Mouse (Mus musculus) ES-E14 (cell line): ENCODE measurements around the gene Ppm1g. TPM values are rescaled to one million over a fixed set of nuclear protein-coding genes. Genes with fewer than 3 reads are reported as not detected.

Experiments used
- DNase-seq: peaks from one replicate; pipeline ENCODE4 v3.0.0-alpha.2; 2013; ENCODE audit warnings: low read depth, low spot score
- H3K27ac ChIP-seq: 2 replicates; pipeline ENCODE4 v1.5.1; 2012; ENCODE audit warnings: low read depth, mild to moderate bottlenecking, low read length, moderate library complexity, mixed read lengths; ENCODE audit not compliant: poor library complexity, insufficient read depth, severe bottlenecking
- H3K36me3 ChIP-seq: 2 replicates; pipeline ENCODE4 v1.6.1; 2012; ENCODE audit warnings: mild to moderate bottlenecking, low read length, moderate library complexity, mixed read lengths; ENCODE audit not compliant: control insufficient read depth, poor library complexity, insufficient read depth, severe bottlenecking
- H3K4me1 ChIP-seq, 2 experiments: fragments of 150-350 bp in 1 of 2; sonication (generic) in 1 of 2; 2 replicates each; pipeline ENCODE4 v1.6.1; 2012; ENCODE audit warnings: low read length in 2 of 2, mild to moderate bottlenecking in 1 of 2, mixed read lengths in 1 of 2; ENCODE audit not compliant: control insufficient read depth in 2 of 2, insufficient read depth in 2 of 2, poor library complexity in 1 of 2
- H3K4me3 ChIP-seq, 2 experiments: fragments of 150-350 bp in 1 of 2; sonication (generic) in 1 of 2; 2 replicates each; pipeline ENCODE4 v1.5.1; 2012; ENCODE audit warnings: low read length in 2 of 2, low read depth in 1 of 2, mild to moderate bottlenecking in 1 of 2, mixed read lengths in 1 of 2; ENCODE audit not compliant: insufficient read depth in 1 of 2, poor library complexity in 1 of 2, severe bottlenecking in 1 of 2
- H3K9ac ChIP-seq: 2 replicates; pipeline ENCODE4 v1.6.1; 2012; ENCODE audit warnings: low read depth, mild to moderate bottlenecking, low read length, mixed read lengths; ENCODE audit not compliant: poor library complexity, insufficient read depth, severe bottlenecking
- H3K9me3 ChIP-seq: fragments of 150-350 bp; sonication (generic); 2 replicates; pipeline ENCODE4 v1.6.1; 2012; ENCODE audit warnings: low read depth, mild to moderate bottlenecking, low read length; ENCODE audit not compliant: control insufficient read depth, insufficient read depth
- CHD2 ChIP-seq: IDR thresholded peaks from 2 replicates; pipeline ENCODE4 v1.6.1; 2014; ENCODE audit warnings: mild to moderate bottlenecking, low read depth, low read length, inconsistent platforms
- HCFC1 ChIP-seq: IDR thresholded peaks from 2 replicates; pipeline ENCODE4 v1.6.1; 2012; ENCODE audit warnings: low read length, inconsistent platforms, borderline replicate concordance; ENCODE audit not compliant: insufficient read depth
- MAFK ChIP-seq: IDR thresholded peaks from 2 replicates; pipeline ENCODE4 v1.6.1; 2014; ENCODE audit warnings: mild to moderate bottlenecking, low read depth, low read length, inconsistent platforms; ENCODE audit not compliant: insufficient read depth
- ZC3H11A ChIP-seq: IDR thresholded peaks from 2 replicates; pipeline ENCODE4 v1.6.1; 2012; ENCODE audit warnings: low read depth, mild to moderate bottlenecking, inconsistent platforms, low read length, borderline replicate concordance
- ZNF384 ChIP-seq: IDR thresholded peaks from 2 replicates; pipeline ENCODE4 v1.6.1; 2012; ENCODE audit warnings: low read depth, low read length, inconsistent platforms
- in situ Hi-C, 2 experiments: fragments of 600-800 bp; cut with MboI; formaldehyde crosslinking; loops; one replicate each; pipeline ENCODE4 v1.15.1; 2025; ENCODE audit warnings: low sequenced_read_pairs in 2 of 2, inconsistent platforms in 1 of 2; ENCODE audit not compliant: unreplicated experiment in 2 of 2
- total RNA-seq: library from RNA; depleted of rRNA; stranded (reverse); fragments of 300-350 nt; gene quantifications from 2 replicates; pipeline ENCODE4 v1.2.3, GENCODE M21; 2012

Gene Ppm1g
- total RNA-seq, 1 experiment = 294 TPM

DNA sequence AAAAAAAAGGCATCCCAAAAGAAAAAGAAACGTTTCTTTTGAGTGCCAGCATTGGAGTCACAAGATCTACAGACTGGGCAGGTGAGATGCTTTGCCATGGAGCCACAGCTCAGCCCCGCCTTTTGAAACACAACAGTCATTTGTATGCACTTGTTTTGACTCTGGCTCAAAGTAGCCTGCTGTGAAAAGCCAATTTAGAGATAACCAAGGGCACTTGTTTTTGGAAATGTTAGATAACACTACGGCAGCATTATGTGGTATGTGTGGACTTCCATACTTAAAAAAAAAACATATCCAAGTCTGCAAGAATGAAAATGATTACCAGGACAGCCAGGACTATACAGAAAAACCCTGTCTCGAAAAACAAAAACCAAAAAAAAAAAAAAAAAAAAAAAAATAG, 36.8 kb downstream of the Ppm1g start:
- TF ChIP-seq ZNF384 (no peak), ZC3H11A (no peak), CHD2 (no peak), HCFC1 (no peak), MAFK (no peak)
- Histone ChIP-seq H3K9ac (no peak overlapping the region), H3K36me3 (peaks cover 7% of the 10 kb centered on the region), H3K9me3 (no peaks in the 10 kb centered on the region), H3K27ac (no peak overlapping the region), H3K4me3 (no peak overlapping the region), H3K4me1 (peaks cover 2% of the 10 kb centered on the region in 2 experiments; a peak in 2 of 4 replicates)
- no peak for DNase-seq
- in situ Hi-C loops = no loop called here

DNA sequence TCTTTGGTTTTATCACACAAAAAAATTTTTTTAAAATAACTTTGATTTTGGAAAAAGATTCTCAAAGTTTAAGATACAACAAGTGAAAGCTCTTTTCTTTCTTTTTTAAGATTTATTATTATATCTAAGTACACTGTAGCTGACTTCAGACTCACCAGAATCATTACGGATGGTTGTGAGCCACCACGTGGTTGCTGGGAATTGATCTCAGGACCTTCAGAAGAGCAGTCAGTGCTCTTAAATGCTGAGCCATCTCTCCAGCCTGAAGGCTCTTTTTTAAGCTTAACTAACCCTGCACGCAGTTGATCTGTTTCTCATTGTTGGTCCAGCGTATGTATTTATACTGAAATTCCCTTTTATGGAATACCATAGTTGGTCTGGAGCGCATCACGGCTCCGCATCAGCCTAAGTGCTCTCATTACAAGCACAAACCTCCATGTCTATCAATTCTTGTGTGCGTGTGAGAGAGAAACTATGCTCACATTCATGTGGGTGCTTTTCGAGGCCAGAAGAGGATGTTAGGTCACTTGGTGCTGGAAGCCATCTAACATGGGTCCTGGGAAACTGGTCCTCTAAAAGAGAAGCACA, 39.2 kb downstream of the Ppm1g start:
- Histone ChIP-seq H3K9ac (peak overlapping the region; percentile 59; the same call in 1 of the 2 replicates), H3K4me1 (peaks cover 2% of the 10 kb centered on the region in 2 experiments; a peak in 2 of 4 replicates), H3K36me3 (no peaks in the 10 kb centered on the region; the same call in 1 of the 2 replicates), H3K4me3 (peak overlapping the region in 1 of 2 experiments; percentile 97; a peak in 3 of 4 replicates), H3K27ac (no peak overlapping the region), H3K9me3 (no peaks in the 10 kb centered on the region)
- in situ Hi-C loops = no loop called here
- no peak for TF ChIP-seq ZC3H11A
- TF ChIP-seq CHD2 = no peak
- no peak for TF ChIP-seq MAFK
- no peak for TF ChIP-seq ZNF384
- no peak for TF ChIP-seq HCFC1
- DNase-seq = no peak

DNA sequence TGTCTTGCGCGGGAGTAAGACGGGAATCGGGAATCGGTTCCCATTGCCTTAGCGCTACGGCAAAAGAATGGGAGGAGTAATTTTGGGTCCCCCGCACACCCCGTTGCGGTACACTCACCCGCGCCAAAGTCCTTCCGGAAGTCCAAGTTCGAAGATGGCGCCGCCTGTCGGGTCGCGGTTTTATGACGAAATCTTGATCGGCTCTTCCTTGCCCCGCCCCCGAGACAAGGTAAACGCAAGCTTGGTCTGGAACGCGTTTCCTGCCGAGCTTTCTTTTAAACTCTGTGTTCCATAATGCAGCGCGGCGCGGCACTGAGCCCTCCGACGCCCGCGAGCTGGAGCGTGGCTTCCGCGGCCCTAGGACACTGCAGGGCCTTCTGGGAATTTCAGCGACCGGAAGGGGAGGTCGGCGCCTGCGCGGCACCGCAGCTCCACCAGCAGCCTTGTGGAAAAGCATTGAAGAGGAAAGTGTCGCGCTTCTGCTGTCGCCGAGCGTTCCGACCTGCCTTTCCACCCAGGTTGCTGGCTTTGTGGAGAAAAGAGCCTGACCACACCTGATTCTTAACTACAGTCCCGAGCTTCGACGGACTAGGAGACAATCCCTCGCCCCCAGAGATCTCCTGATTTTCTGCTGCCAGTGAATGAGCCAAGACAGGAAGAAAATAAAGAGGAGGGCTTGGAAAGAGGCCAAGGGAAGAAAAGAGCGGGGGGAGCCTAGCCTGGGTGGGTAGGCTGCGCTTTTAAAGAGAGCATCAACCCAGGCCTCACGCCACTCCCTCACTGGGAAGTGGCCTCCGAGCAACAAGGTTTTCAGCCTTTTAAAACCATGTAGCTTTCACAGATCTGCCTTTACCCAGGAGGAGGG, 40.5 kb downstream of the Ppm1g start, which contains the start of the genes Gm29609 and Gtf3c2:
Gene Gm29609 (minus strand): TSS at position 146 of the 865 bp plus-strand sequence.
Gene Gtf3c2 (minus strand): TSS at position 379 of the 865 bp plus-strand sequence.
- Histone ChIP-seq H3K4me1 (peaks cover 2% of the 10 kb centered on the region in 2 experiments; a peak in 2 of 4 replicates), H3K9ac (peak within 1 kb of the TSS; percentile 94), H3K36me3 (no peaks in the 10 kb centered on the region; the same call in 1 of the 2 replicates), H3K4me3 (peak within 1 kb of the TSS; percentile 95 to 97), H3K9me3 (no peaks in the 10 kb centered on the region), H3K27ac (peak within 1 kb of the TSS; percentile 89)
- peak; percentile 95 for DNase-seq
- TF ChIP-seq HCFC1 (peak; percentile 78), ZNF384 (no peak)
- in situ Hi-C loops = no loop called here

DNA sequence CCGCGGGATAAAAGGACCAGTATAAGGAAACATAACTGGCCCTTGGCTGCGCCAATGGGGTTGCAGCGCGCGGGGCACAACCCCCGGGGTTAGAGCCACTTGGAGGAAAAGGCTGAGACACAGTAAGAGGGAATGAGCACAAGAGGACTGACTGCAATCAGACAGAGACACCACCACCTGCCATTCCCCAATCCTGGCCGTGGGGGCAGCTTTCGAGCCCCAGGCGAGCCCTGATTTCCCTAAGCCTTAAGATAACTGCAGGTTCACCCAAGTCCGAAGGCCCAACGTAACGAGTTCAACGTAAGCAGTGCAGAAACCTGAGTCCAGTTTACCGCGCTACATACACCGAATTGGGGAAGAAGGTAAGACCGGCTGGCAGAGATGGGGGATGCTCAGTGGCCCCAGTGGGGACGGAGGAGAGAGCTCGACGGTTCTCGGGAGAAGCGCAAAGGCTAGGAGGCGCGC, 41.2 kb downstream of the Ppm1g start:
- Histone ChIP-seq H3K9me3 (no peaks in the 10 kb centered on the region), H3K27ac (peak overlapping the region; percentile 89), H3K9ac (peak overlapping the region; percentile 94), H3K4me1 (peaks cover 2% of the 10 kb centered on the region in 2 experiments; a peak in 2 of 4 replicates), H3K36me3 (peaks cover 2% of the 10 kb centered on the region), H3K4me3 (peak overlapping the region; percentile 95 to 97)
- peak; percentile 41 for DNase-seq
- in situ Hi-C loops = no loop called here
- TF ChIP-seq ZC3H11A = no peak
- no peak for TF ChIP-seq ZNF384
- TF ChIP-seq MAFK = no peak
- TF ChIP-seq CHD2 = no peak; the same call in 1 of the 2 replicates
- TF ChIP-seq HCFC1 = no peak
